Mouse (Mus musculus) thymus, postnatal 4 days (tissue): Measurements from ENCODE around the gene Traf5.

Source experiments
- DNase-seq: peaks from one replicate; pipeline ENCODE4 v3.0.0; 2021

The Traf5 gene

DNA sequence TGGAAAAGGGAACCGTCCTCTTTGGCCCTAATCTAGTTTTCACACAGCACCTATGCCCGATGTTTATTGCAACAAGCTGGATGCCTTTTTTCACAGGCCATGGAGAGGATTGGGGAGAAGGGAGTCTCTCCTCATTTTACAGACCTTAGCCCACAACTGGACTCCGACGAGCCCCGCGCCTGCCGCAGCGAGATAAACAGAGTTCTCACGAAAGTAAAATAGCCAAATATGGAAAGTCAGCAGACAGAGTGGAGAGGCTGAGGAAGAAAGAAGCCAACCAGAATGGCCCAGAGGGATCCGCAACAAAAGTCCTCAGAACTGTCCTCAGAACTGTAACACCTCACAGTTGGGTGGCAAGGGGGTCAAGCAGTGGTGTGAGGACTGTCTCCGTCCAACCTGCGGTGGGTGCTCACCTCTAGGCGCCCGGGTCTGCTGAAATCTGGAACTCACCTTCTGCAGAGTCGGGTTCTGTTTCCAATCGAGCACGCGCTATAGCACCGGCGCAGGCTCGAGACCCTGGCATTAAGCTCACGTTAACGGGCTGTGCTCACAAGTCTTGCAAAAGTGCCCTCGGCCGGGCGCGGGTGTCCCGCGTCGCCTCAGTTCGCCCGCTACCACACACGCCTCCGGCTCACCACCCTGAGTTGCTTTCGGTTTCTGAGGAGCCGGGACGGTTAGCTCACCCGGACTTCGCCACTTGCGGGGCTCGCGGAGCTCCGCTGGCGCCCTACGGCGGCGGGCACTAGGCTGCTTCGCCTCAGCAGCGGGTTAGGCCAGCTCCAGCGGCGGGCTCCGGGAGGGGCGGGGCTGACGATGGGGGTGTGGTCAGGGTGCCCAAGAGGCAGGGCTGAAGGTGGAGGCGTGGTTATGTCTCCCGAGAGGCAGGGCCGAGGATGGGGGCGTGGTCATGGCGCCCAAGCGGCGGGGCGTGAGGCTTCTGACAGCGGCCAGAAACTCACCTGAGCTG lies at the start of gene Traf5:
TSS of gene Traf5 (minus strand) at position 754 of the 967 bp plus-strand sequence.
- peak; percentile 100 for DNase-seq

- no peak for DNase-seq
Observed at GRCm38 (mm10) chr1:192140313-192140712, 48.0 kb upstream of the Traf5 start.

- DNase-seq: peak; percentile 81
Observed at GRCm38 (mm10) chr1:192137926-192138910, 45.9 kb upstream of the Traf5 start, which contains the start of gene Rcor3. Gene Rcor3 (minus strand): TSS chr1:192138062.

GRCm38 (mm10) chr1:192137291-192137925 lies 45.0 kb upstream of the Traf5 start:
- peak; percentile 63 for DNase-seq

- DNase-seq: peak; percentile 75
Observed at GRCm38 (mm10) chr1:192136561-192137290, 44.4 kb upstream of the Traf5 start.

DNA sequence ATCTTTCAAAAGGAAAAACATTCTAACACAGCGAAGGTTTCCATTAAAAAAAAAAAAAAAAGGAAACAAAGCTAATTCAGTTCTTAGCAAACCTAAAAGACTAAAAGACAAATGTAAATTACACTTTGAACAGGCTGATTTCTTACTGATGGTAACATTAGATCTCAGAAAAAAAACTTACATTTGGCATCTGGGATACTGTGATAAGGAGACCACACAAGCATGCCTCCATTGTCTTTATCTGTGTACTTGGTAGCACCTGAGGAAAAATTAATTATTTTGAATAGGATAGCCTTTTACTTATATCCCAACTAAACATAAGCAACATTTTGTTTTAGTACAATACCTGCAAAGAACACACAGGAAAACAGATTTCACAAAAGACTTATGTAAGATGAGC lies 37.8 kb upstream of the Traf5 start:
- no peak for DNase-seq

GRCm38 (mm10) chr1:192128343-192128742 lies 36.0 kb upstream of the Traf5 start:
- DNase-seq: no peak

- DNase-seq: no peak
Observed at GRCm38 (mm10) chr1:192125761-192126160, 33.4 kb upstream of the Traf5 start.

DNA sequence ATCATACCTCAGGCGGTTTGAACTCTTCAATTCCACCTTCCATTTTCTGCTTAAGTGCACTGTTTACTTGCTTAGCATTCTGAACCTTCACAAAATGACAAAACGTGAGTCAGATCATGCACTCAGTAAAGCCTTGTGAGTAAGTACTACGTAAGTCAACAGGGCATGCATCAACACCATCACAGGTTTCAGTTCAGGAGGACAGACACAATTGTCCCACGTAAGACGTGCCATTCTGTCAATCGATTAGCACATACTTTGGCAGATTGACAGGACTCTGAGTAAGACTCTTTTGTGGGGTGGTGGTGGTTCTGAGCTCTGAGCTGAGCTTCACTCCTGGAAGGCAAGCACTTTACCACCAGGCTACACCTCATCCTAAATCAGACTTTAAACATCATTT lies 23.9 kb upstream of the Traf5 start:
- no peak for DNase-seq

- DNase-seq: no peak
Observed at GRCm38 (mm10) chr1:192115378-192115777, 23.0 kb upstream of the Traf5 start.

DNA sequence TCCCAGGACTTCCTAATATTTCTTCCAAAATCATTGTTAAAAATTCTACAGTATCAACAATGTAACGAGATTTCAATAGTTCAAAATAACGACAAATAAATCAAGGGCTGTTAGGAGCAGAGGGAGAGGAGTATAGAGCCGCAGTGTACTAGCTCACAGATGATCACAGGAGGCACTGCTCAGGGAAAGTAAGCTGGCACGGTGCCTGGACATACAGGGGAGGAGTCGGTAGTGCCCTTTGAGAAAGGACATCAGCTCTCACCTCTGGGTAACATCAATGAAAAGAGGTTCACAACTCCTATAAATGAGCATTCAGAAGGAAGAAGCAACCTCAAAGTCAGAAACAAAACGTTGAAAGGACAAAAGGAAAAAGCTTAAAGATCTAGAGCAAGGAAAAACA lies 16.8 kb upstream of the Traf5 start:
- no peak for DNase-seq

GRCm38 (mm10) chr1:192107352-192107751 lies 15.0 kb upstream of the Traf5 start:
- peak; percentile 64 for DNase-seq

DNA sequence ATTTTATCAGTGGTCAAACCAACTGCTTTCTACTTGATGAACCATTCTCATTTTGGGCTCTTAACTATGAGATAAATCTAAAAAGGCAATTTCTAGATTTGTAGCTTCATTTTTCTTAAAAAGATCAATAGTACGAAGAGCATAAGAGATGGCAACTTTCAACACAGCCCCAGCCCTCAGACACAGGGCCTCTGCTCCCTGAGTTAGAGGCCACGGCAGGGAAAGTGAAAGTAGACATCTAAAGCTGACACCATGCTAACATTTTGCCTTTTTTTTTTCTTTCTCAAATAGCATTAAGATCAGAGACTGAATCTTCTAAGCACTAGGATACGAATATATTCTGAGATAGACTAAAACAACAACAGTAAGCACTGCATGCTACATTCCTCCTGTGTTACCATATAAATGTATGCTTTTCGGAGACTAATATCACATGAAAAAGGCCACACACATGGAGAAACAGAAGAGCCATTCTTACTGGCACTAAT lies 13.6 kb upstream of the Traf5 start:
- DNase-seq: peak; percentile 28

DNA sequence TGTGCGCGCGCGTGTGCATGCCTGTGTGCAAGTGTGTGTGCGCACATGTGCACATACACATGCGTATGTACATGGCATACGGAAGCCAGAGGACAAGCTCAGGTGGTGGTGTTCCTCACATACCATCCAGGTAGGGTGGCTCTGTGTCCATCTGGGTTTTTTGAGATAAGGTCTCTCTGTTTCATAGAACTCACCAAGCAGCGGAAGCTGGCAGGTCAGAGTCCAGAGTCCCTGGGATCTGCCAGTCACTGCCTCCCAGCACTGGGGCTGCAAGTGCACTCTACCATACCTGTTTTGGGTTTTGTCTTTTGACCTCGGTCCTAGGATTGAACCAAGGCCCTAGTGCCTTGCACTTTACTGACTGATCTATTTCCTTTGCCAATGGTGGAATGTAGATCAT lies 11.7 kb upstream of the Traf5 start:
- DNase-seq: no peak

DNA sequence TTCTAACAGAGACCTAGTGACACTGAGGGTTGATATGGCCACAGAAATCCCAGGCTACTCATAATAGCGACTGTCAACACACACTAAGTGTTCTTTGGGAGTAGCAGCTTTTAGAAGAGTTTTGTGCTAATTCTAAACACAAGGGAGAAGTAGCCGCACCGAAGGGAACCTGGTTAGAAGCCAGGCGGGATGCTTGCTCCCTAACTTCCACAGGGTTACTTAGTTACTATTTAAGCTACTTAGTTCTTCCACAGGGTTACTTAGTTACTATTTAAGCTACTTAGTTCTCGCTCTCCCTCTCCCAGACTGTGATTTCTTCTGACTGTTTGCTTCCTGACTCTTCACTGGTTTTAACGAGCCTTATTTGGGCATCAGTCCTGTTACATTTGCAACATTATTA lies 10.8 kb upstream of the Traf5 start:
- DNase-seq: no peak

DNA sequence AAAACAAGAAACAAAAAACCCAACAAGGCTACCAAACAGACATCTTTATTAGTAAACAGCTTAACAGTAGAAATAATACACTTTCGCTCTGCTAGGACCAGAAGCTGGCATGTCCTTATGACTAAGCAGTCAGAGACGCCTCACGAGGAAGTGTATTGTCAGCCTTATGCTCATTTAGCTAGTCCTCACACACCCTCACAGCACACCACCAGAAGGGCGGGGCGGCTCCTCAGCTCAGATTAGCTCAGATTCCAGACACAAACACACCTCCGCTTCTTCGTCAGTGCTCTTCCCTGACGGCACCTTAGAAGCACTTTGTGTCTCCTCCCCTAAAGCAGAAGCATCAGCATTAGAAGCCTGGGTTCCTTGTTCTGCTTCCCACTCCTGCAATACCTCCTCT lies 9.0 kb upstream of the Traf5 start:
- DNase-seq: no peak

GRCm38 (mm10) chr1:192100742-192101141 lies 8.4 kb upstream of the Traf5 start:
- no peak for DNase-seq

GRCm38 (mm10) chr1:192095626-192096025 lies 3.3 kb upstream of the Traf5 start:
- no peak for DNase-seq

- peak; percentile 81 for DNase-seq
Observed at GRCm38 (mm10) chr1:192094451-192095170, 2.3 kb upstream of the Traf5 start.

- peak; percentile 89 for DNase-seq
Observed at GRCm38 (mm10) chr1:192092879-192093660, 711 bp upstream of the Traf5 start.
